Mouse (Mus musculus): ENCODE measurements around the gene H2afy. TPM values are rescaled to one million over a fixed set of nuclear protein-coding genes. Genes with fewer than 3 reads are reported as not detected.

H2afy gene
- polyA plus RNA-seq, 1 experiment from 2014 or later, result 361 TPM

DNA sequence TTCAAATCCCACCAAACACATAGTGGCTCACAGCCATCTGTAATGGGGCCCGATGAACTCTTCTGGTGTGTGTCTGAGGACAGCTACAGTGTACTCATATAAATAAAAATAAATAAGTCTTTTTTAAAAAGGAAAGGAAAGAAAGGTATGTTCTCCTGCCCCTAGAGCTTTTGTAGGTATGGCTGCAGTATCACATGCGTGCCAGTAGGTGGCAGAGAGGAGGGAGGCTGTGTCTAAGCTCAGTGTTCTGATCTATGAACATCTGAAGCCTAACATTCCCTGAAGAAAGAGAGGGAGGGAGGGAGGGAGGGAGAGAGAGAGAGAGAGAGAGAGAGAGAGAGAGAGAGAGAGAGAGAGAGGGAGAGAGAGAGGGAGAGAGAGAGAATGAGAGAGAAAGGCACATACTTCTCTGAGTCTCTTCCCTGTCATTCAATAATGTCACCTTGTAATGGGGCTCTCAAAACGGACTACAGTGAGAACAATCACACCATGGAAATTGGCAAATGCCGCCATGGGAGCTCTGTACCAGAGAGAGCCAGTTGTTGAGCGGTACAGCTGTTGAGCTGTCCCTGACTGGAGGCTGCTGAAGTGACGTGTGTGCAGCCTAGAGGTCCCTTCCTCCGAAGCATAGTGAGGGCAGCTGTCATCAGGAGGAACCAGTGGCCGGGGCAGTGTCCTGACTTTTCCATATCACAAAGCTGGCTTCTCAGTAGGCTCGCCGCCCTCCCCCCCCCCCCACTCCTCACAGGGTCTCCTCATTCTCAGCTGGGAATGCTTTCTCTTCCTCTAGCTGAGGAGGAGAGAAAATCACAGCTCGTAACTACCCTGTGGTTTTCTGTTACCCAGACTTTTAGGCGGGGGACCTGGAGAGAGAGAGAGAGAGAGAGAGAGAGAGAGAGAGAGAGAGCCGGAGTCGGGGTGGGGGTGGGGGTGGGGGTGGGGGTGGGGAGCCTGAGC is 31.6 kb upstream of the H2afy start:
- 0 out of 2 replicates have a peak, but pooled peaks have one; percentile 24 for ATAC-seq (replicated peaks; ENCODE audit: low FRiP score, low TSS enrichment, low read depth)
- 38% methylated on average over 12 of the region's 14 CpGs for WGBS

DNA sequence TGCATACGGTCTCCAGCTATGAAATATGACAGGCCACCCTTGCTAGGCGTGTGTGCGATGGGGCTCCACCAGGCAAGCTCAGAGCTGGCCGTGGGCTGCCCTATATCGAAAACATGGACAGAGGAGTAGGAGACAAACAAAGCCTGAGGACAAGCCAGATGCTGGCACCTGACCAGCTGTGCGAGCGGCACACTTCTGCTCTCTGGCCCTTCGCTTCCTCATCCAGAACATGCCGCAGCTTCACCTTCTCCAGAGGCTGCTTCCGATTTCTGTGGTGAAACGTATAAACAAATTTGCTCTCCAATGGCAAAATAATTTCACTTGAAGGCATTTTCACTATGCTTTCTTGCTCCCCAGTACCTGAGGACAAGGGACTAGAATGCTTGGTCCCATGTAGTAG is 29.4 kb upstream of the H2afy start:
- H3K36me3 ChIP-seq (ENCODE audit: control insufficient read depth, insufficient read depth, low read length), result no peaks in the 10 kb centered on the region
- no peaks in the 10 kb centered on the region for H3K27me3 ChIP-seq (replicated peaks; ENCODE audit: control insufficient read depth, insufficient read depth, low read length)
- ATAC-seq (replicated peaks; ENCODE audit: low FRiP score, low TSS enrichment, low read depth) (no peak), DNase-seq (ENCODE audit: low spot score) (no peak)
- H3K4me1 ChIP-seq (replicated peaks; ENCODE audit: control insufficient read depth, insufficient read depth, low read length), result peaks cover 22% of the 10 kb centered on the region
- H3K9ac ChIP-seq (ENCODE audit: low read length), result no peak overlapping the region
- H3K4me3 ChIP-seq (ENCODE audit: low read depth, low read length), result no peak overlapping the region
- H3K9me3 ChIP-seq (ENCODE audit: control insufficient read depth, low read length), result no peaks in the 10 kb centered on the region
- no peak overlapping the region for H3K4me2 ChIP-seq (ENCODE audit: low read length)
- no peak overlapping the region for H3K27ac ChIP-seq (ENCODE audit: low read depth)
- 88% methylated on average over 11 of the region's 11 CpGs for WGBS

More for the DNA sequence above, 31.6 kb upstream of the H2afy start:
- DNase-seq (ENCODE audit: low spot score), result no peak
- no peaks in the 10 kb centered on the region for H3K36me3 ChIP-seq (ENCODE audit: control insufficient read depth, insufficient read depth, low read length)
- no peak overlapping the region for H3K9ac ChIP-seq (ENCODE audit: low read length)
- H3K4me3 ChIP-seq (ENCODE audit: low read depth, low read length), result no peak overlapping the region
- H3K4me2 ChIP-seq (ENCODE audit: low read length), result no peak overlapping the region
- peak overlapping the region; percentile 71 for H3K27ac ChIP-seq (ENCODE audit: low read depth)
- H3K27me3 ChIP-seq (replicated peaks; ENCODE audit: control insufficient read depth, insufficient read depth, low read length), result no peaks in the 10 kb centered on the region
- H3K4me1 ChIP-seq (replicated peaks; ENCODE audit: control insufficient read depth, insufficient read depth, low read length), result peaks cover 41% of the 10 kb centered on the region
- H3K9me3 ChIP-seq (ENCODE audit: control insufficient read depth, low read length), result no peaks in the 10 kb centered on the region

DNA sequence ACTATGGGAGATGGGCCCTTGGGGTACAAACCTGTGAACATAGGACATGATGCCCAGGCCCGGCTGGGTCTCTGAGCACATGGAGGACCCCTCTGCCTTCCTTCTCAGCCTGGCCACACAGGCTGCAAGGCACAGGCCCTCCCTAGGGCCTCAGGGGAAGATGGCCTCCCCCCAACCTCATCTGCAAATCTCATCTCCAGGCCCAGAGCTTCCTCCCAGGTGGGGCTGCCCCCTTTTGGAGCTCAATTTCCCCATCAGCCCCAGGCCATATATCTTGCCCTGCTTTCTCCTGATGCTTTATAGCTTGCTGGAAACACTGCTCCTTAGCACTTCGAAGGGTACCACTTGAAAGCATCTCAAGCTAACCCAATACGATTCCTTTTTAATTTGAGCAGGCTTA is 28.2 kb upstream of the H2afy start:
- WGBS, result 82% methylated on average over 3 of the region's 3 CpGs
- Histone ChIP-seq H3K4me3 (ENCODE audit: low read depth, low read length) (no peak overlapping the region), H3K4me2 (ENCODE audit: low read length) (no peak overlapping the region), H3K27me3 (replicated peaks; ENCODE audit: control insufficient read depth, insufficient read depth, low read length) (no peaks in the 10 kb centered on the region), H3K36me3 (ENCODE audit: control insufficient read depth, insufficient read depth, low read length) (no peaks in the 10 kb centered on the region), H3K27ac (ENCODE audit: low read depth) (no peak overlapping the region), H3K4me1 (replicated peaks; ENCODE audit: control insufficient read depth, insufficient read depth, low read length) (peaks cover 21% of the 10 kb centered on the region), H3K9ac (ENCODE audit: low read length) (no peak overlapping the region), H3K9me3 (ENCODE audit: control insufficient read depth, low read length) (no peaks in the 10 kb centered on the region)
- ATAC-seq (replicated peaks; ENCODE audit: low FRiP score, low TSS enrichment, low read depth), result no peak
- DNase-seq (ENCODE audit: low spot score), result no peak

DNA sequence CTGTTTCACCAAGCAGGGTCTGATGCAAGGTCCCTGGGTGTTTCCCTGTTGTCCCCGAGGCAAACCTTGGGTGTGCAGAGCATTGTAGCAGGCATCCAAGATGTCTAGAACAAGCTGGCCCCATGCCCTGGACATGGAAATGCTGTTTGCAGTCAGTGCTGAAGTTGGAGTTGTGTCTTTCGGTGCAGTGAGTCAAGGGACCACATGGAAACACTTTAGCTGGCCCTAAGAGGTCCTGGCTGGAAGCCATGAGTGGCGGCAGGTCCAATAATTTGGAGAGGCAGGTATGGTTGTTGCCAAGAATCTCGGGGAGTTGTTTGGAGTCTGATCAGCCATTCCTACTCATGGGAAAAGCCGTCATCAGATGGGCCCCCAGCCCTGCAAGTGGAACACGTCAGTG is 27.6 kb upstream of the H2afy start:
- ATAC-seq (replicated peaks; ENCODE audit: low FRiP score, low TSS enrichment, low read depth) (no peak), DNase-seq (ENCODE audit: low spot score) (no peak)
- Histone ChIP-seq H3K9ac (ENCODE audit: low read length) (no peak overlapping the region), H3K27me3 (replicated peaks; ENCODE audit: control insufficient read depth, insufficient read depth, low read length) (no peaks in the 10 kb centered on the region), H3K4me3 (ENCODE audit: low read depth, low read length) (no peak overlapping the region), H3K9me3 (ENCODE audit: control insufficient read depth, low read length) (no peaks in the 10 kb centered on the region), H3K4me1 (replicated peaks; ENCODE audit: control insufficient read depth, insufficient read depth, low read length) (peaks cover 26% of the 10 kb centered on the region), H3K36me3 (ENCODE audit: control insufficient read depth, insufficient read depth, low read length) (no peaks in the 10 kb centered on the region), H3K27ac (ENCODE audit: low read depth) (no peak overlapping the region), H3K4me2 (ENCODE audit: low read length) (no peak overlapping the region)
- 57% methylated on average over 6 of the region's 6 CpGs for WGBS

DNA sequence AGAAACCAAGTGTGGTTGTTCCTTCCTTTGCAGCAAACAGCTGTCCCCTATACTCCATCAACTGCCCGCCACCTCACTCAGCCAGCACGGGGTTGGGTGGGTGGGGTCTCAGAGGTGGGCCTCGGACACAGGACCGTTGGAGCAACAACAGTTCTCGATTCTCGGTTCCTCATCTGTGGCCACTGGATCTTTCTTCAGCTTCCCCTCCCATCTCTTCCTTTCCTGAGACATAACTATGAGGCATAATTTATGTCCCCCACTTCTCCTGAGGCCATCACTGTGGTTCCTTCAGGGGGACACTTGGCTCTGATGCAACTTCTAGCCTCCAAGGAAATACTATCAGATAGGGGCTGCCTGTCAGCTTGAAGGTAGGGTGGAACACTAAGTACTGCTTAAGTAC is 26.7 kb upstream of the H2afy start:
- no peak overlapping the region for H3K9ac ChIP-seq (ENCODE audit: low read length)
- 73% methylated on average over 6 of the region's 6 CpGs for WGBS
- peaks cover 17% of the 10 kb centered on the region; the same call in 1 of the 2 replicates for H3K4me1 ChIP-seq (replicated peaks; ENCODE audit: control insufficient read depth, insufficient read depth, low read length)
- H3K4me3 ChIP-seq (ENCODE audit: low read depth, low read length), result no peak overlapping the region
- DNase-seq (ENCODE audit: low spot score) (no peak), ATAC-seq (replicated peaks; ENCODE audit: low FRiP score, low TSS enrichment, low read depth) (no peak)
- no peaks in the 10 kb centered on the region for H3K9me3 ChIP-seq (ENCODE audit: control insufficient read depth, low read length)
- H3K27ac ChIP-seq (ENCODE audit: low read depth), result no peak overlapping the region
- H3K36me3 ChIP-seq (ENCODE audit: control insufficient read depth, insufficient read depth, low read length), result no peaks in the 10 kb centered on the region
- no peak overlapping the region for H3K4me2 ChIP-seq (ENCODE audit: low read length)
- H3K27me3 ChIP-seq (replicated peaks; ENCODE audit: control insufficient read depth, insufficient read depth, low read length), result no peaks in the 10 kb centered on the region

DNA sequence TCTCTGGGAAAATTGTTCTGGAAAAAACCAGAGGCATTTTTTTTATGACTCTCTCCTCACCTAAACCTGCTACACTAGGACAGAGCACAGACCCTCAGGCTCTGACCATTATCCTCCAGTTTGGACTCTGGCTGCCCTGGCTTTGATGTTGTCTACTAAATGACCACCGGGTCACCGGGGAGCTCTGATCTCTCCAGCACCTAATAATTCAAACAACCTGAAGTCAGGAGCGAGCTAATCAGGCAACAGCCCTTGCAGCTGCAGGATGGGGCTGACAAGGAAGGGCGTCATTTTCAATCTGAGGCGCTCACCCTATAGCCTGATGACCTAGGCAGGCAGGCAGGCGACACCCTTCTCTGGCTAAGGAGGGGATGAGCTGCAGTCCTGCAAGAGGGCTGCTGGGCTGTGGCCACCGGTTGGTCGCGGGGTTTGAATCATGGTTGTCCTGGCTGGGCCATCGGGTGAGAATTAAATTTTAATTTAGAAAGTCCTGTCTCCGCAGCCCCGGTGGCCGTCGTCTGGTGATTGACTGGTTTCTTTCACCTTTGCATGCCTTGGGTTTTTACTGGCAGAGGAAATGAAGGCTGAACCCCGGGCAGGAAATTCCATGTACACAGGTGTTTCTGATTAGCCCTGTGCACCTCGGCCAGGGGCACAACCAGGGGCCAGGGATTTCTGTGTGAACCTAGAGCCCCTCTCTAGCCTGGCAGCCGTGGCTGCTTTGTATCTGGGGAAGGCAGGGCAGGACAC is 23.6 kb upstream of the H2afy start:
- Histone ChIP-seq H3K27me3 (replicated peaks; ENCODE audit: control insufficient read depth, insufficient read depth, low read length) (0 out of 2 replicates have a peak, but pooled peaks cover 2% of the 10 kb centered on the region), H3K9ac (ENCODE audit: low read length) (no peak overlapping the region), H3K4me1 (replicated peaks; ENCODE audit: control insufficient read depth, insufficient read depth, low read length) (peaks cover 25% of the 10 kb centered on the region), H3K4me2 (ENCODE audit: low read length) (no peak overlapping the region), H3K36me3 (ENCODE audit: control insufficient read depth, insufficient read depth, low read length) (no peaks in the 10 kb centered on the region), H3K4me3 (ENCODE audit: low read depth, low read length) (no peak overlapping the region), H3K9me3 (ENCODE audit: control insufficient read depth, low read length) (no peaks in the 10 kb centered on the region), H3K27ac (ENCODE audit: low read depth) (no peak overlapping the region)
- WGBS, result 16% methylated on average over 17 of the region's 17 CpGs
- DNase-seq (ENCODE audit: low spot score) (no peak), ATAC-seq (replicated peaks; ENCODE audit: low FRiP score, low TSS enrichment, low read depth) (peak; percentile 25; the same call in 1 of the 2 replicates)

DNA sequence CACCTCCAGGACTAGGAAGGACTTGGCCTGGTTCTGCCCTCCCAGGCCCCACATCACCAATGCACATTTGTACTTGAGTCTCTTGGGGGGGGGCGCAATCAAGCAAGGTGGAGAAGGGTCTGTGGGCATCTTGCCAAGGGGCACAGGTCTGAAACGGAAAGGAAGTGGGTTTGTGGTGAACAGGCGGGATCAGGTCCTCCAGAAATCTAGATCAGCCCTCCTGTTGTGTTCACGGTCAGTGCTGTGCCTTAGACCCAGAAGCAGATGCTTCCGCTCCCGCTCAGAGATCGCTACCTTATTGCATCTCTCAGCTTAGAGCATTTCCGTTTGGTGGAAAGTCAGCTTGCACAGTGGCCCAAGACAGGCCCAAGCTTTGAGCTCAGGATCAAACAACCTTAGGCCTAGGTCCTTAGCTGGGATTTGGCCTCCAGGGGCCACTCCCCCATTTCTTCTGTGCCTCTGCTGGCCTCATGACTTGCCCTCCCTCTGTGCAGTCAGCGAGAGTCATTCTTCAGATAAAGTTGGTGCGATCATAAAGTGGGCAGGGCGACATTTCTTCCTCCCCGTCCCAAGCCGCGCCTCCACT is 22.9 kb upstream of the H2afy start:
- H3K27ac ChIP-seq (ENCODE audit: low read depth), result peak overlapping the region; percentile 54; the same call in 1 of the 2 replicates
- H3K27me3 ChIP-seq (replicated peaks; ENCODE audit: control insufficient read depth, insufficient read depth, low read length), result 0 out of 2 replicates have a peak, but pooled peaks cover 2% of the 10 kb centered on the region
- H3K4me1 ChIP-seq (replicated peaks; ENCODE audit: control insufficient read depth, insufficient read depth, low read length), result peaks cover 27% of the 10 kb centered on the region
- no peaks in the 10 kb centered on the region for H3K9me3 ChIP-seq (ENCODE audit: control insufficient read depth, low read length)
- no peak overlapping the region for H3K4me3 ChIP-seq (ENCODE audit: low read depth, low read length)
- WGBS, result 45% methylated on average over 14 of the region's 14 CpGs
- H3K36me3 ChIP-seq (ENCODE audit: control insufficient read depth, insufficient read depth, low read length), result no peaks in the 10 kb centered on the region
- H3K9ac ChIP-seq (ENCODE audit: low read length), result no peak overlapping the region
- H3K4me2 ChIP-seq (ENCODE audit: low read length), result no peak overlapping the region
- ATAC-seq (replicated peaks; ENCODE audit: low FRiP score, low TSS enrichment, low read depth) (peak; percentile 85), DNase-seq (ENCODE audit: low spot score) (peak; percentile 66)

DNA sequence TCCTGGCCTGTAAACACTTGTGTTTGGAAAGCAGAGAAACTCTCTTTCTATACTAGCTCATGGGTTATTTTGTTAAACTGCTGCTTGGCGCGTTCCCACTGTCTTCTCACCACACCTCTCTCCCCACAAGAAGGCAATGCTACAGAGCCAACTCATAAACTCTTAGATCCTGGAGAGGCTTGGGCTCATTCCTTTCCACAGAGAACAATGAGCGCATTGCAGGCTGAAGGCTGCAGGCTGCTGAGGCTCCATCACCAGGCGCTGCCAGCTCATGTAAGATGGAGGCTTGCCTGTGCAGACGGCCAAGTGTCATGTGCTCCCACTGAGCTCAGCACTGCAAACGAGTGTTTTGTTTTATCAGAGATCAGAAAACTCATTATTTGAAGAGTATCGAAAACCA is 19.5 kb upstream of the H2afy start:
- H3K27ac ChIP-seq (ENCODE audit: low read depth), result no peak overlapping the region

More for the DNA sequence above, 19.5 kb upstream of the H2afy start:
- no peak for DNase-seq (ENCODE audit: low spot score)
- Histone ChIP-seq H3K36me3 (ENCODE audit: control insufficient read depth, insufficient read depth, low read length) (no peaks in the 10 kb centered on the region), H3K4me3 (ENCODE audit: low read depth, low read length) (no peak overlapping the region), H3K27me3 (replicated peaks; ENCODE audit: control insufficient read depth, insufficient read depth, low read length) (0 out of 2 replicates have a peak, but pooled peaks cover 2% of the 10 kb centered on the region), H3K4me2 (ENCODE audit: low read length) (no peak overlapping the region), H3K9ac (ENCODE audit: low read length) (no peak overlapping the region), H3K9me3 (ENCODE audit: control insufficient read depth, low read length) (no peaks in the 10 kb centered on the region), H3K4me1 (replicated peaks; ENCODE audit: control insufficient read depth, insufficient read depth, low read length) (peaks cover 27% of the 10 kb centered on the region)
- no peak for ATAC-seq (replicated peaks; ENCODE audit: low FRiP score, low TSS enrichment, low read depth)
- WGBS, result 65% methylated on average over 7 of the region's 7 CpGs

Measured in intestine, embryonic 14.5 days (tissue).